Mouse (Mus musculus) layer of hippocampus, postnatal 14 days (tissue): ENCODE data around the gene Clk4. TPM values are rescaled to one million over a fixed set of nuclear protein-coding genes. Genes with fewer than 3 reads are reported as not detected.

Source experiments
- DNase-seq, 2 experiments: peaks; one replicate each; pipeline ENCODE4 v3.0.0; 2021 to 2022; ENCODE audit warnings: low spot score in 2 of 2, mixed read lengths in 1 of 2
- total RNA-seq, 2 experiments: library from RNA; stranded (reverse); gene quantifications; 2 replicates each; pipeline ENCODE4 v1.2.3; 2021

Clk4 gene
- total RNA-seq, 2 experiments from 2014 or later: 109 to 116 TPM

- DNase-seq: no peak
These were observed 42.5 kb downstream of the Clk4 start for GRCm38 (mm10) chr11:51303981-51304553.

- DNase-seq: no peak
These were observed 46.8 kb downstream of the Clk4 start for GRCm38 (mm10) chr11:51308306-51308705.

- no peak for DNase-seq
These were observed 50.3 kb downstream of the Clk4 start for GRCm38 (mm10) chr11:51311846-51312245.

DNA sequence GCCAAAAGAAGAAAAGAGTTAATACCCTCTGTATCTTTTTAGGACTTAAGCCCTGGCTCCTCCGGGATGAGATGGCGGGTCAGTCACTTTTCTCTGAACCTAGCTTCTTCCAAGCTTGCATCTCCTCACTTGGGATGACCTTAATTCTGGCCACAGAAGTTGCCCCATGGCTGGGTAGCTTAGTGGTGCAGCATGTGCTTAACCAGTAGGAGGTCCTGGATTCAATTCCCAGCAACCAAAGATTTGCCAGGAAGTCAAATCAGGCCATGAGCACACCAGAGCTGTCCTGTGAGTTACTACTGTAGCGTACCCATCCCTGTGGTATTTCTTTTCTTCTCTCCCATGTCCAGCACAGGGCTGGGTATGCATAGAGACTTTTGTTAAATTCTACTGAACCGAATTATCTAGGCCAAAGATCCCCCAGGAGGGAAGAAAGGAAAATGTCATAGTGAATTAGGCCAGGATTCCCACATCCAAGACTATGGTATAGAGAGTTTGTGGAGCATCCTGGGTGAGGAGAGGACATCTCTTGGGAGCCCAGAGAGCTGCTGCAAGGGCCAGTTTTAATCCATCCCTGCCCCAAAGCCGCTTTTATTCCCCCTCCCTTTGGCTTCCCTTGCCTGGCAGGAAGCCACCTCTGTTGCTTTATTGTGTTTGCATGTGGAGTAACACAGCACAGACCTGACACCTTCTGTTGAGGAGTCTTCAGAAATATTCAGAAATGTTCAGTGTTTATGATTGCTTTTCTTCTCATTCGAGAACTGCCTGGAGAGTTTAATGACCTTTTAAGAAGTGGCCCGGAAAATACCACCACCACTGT, 54.7 kb downstream of the Clk4 start:
- no peak for DNase-seq

DNA sequence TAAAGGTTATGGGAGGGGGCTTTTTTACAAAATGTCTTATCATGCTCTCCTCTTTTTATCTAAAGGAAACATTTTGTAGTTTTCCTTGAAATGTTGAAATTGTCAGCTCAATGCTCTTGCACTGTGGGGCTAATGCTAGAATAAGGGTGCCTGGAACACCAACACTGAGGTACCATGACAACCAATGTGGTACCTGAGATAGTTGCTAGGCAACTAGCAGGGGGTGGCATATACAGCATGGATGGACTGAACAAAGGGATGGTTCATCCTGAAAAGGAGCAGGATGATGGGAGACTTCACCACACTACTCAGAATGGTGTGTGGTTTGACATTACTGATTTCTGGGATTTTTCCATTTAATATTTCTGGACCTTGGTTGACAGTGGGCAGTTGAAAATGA, 59.1 kb downstream of the Clk4 start:
- no peak for DNase-seq

DNA sequence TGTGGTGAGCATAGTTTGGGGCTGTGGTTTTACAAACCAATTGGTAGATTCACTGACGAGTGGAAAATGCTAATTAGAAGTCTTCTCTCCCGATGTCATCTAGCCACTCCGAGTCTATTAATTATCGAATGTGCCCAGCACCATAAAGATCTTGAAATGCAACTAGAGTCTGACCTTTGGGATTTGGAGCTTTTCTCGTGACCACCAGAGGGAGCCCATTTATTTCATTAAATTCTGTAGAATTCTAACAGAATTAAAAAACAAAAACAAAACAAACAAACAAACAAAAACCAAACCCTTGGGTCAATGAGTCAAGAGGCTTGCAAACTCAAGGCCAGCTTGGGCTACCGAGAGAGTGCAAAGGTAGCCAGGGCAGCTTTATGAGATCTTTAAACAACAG, 65.4 kb downstream of the Clk4 start:
- DNase-seq: no peak

- peak in 1 of 2 experiments; percentile 32 for DNase-seq
These were observed 66.9 kb downstream of the Clk4 start for GRCm38 (mm10) chr11:51328387-51328942.

DNA sequence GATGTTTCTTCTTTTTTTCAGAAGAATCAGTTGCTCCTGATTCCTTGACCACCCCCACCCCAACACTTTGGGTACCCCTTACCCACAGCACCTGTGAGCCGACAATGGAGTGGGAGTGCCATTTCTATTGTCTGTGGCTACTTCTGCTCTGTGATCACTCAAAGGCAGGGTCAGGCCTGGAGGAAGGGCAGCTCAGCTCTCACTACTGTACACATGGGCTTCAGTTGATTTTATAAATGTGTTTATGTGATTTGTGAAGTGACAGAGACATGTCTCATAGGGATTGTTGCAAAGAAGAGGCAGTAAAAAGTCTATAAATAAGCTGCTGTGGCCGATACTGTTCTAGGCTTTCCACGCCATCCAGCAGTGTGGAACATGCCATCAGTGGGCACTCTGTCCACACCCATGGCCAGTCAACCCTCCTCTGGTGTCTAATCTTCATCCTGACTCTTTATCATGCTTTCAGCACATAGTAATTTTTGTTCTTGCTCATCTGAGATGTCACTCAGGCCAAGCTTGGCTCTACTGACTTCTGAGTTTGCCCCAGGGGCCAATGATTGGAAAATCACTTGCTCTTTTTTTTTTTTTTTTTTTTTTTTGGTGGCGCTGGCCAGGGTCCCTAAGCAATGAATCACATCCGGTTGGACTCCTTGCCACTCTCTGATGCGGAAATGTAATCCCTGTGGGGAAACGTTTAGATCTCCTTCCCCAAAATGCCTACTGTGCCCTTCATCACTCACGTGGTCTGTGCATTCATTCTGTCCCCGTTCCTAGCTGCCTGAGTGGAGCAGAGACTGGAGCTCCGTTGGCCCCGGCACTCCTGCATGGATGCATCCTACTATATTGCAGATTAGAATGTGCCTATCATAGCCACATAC, 68.5 kb downstream of the Clk4 start:
- no peak for DNase-seq

Other genes with a start within 250 kb of the Clk4 start
- gene Olfr54, start 247.5 kb upstream of the Clk4 start, total RNA-seq: not detected
- not detected for gene Olfr1375, start 213.6 kb upstream of the Clk4 start, total RNA-seq
- gene Zfp354a, start 202.5 kb upstream of the Clk4 start, total RNA-seq: 1 to 10 TPM; 7.7 to 9.6 TPM
- gene Gm12569, start 41.3 kb upstream of the Clk4 start, total RNA-seq: not detected
- gene BC049762, start 1.3 kb downstream of the Clk4 start, total RNA-seq: not detected
- gene Col23a1, start 28.2 kb downstream of the Clk4 start, total RNA-seq: 1 to 10 TPM; 6.5 to 6.7 TPM